Mouse (Mus musculus) CD4-positive, CD25-positive, alpha-beta regulatory T cell, adult 4 months (primary cell): Measurements from ENCODE around the gene Frmd5. TPM values are rescaled to one million over a fixed set of nuclear protein-coding genes. Genes with fewer than 3 reads are reported as not detected.

Experiments
- ATAC-seq: one replicate; pipeline ENCODE4 v1.8.0; 2017
- polyA plus RNA-seq, 2 experiments: library from polyadenylated mRNA; unstranded; fragments of 100-300 nt; shearing (Covaris generic); gene quantifications; one replicate each; pipeline ENCODE4 v1.2.1; 2017

The Frmd5 gene
- polyA plus RNA-seq, 2 experiments from 2014 or later, result 1.1 TPM

DNA sequence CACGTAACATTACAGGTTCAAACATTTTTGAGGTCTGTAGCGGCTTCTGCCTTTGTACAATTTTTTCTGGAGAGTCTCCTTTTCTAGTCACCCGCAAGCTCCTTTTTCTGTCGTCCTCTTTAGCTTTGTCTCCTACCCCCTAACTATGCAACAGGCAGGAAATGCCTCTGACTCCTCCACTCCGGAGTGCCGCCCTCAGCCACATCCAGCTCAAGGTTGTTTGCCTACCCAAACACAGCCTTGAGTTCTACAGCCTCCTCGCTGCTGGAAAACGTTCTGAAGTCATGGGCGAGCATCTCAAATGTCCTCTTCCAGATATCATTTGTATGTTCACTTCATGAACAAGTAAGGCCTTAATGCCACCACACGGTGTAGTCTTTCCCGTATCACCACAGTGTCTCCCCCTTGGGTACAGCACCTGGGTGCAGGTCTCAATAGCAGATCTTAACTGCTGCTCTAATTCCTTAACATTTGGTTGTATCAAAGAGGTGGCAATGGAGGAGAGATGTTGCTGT lies 45.5 kb downstream of the Frmd5 start:
- no peak for ATAC-seq

DNA sequence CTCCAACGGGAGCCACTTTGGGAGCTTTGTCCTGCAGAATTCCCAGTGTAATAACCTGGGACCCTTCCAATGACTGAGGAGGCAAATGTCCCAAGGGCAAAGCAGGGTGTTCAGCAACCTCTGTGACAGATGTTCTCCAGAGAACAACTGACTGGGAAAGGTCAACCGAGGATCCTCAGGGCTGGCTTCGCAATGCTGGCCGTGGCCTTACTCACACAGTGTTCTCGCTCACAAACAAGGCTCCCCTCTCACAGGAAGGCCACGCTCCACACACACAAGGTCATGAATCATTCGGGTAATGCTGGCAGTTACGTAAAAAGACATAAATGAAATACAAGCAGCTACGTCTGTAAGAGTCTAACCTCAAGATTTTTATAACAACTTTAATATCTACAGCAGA lies 46.2 kb downstream of the Frmd5 start:
- ATAC-seq, result no peak

DNA sequence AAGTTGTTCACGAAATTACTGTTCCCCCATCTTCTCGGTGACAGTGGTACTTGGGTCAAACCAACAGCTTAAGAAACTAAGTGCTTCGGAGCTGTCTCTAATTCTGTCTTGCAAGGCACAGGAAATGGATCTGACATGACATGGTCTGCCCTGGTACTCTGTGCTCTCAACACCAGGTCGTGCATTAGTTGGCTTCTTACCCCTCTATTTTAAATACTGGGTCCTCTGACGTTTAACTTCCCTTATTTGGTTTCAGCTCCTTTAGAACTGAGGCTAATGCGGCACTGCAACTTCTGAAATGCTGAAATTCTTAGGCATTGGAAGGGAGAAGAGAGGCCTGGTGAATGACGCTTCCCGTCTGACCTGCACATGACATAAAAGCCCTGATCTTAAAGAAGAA lies 48.6 kb downstream of the Frmd5 start:
- no peak for ATAC-seq

DNA sequence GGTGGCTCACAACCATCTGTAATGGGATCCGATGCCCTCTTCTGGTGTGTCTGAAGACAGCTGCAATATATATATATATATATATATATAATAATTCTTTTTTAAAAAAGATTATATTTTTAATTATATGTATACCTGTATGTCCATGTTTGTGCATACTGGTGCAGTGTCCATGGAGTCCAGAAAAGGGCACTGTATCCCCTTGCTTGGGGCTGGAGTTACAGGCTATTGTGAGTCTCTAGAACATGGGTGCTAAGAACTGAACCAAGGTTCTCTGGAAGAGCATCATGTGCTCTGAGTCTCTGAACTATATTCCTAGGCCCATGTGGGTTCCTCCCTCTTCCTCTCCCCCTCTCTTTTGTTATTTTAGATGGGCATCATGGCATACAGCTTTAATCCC lies 50.6 kb downstream of the Frmd5 start:
- ATAC-seq, result no peak

DNA sequence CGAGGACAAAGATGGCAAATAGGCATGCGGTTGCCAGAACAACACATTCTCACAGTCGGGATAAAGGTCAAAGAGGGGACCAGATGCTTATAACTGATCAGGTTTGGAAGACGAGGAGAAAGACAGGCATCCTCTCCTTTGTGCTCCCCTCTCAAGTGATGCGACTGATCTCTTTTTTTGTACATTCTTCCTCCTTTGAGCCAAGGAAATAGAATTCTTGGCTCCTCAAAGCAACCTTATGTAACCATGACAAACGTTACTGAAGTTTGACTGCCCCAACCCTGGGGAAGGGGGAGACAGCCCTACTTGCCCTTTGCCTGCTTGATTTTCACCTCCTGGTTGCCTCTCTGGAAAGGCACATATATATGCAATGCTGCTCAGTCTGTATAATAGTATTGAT lies 51.8 kb downstream of the Frmd5 start:
- no peak for ATAC-seq

DNA sequence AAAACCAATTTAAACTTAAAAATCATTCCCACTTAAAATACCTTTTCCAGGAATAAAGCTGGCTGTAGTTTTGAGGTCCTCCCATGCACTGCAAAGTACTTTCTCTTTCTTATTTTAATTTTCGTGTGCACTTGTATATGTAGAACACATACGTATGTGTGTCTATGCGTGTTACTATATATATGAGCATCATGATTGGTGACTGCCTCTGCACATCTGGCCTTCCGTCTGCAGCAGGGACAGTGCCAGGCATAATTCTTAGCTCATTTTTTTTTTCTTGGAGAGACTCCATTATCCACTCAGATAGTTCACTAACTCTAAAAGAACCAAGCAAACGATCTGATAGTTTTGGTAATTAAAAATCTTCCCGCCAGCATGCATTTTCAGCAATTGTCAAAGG lies 56.8 kb downstream of the Frmd5 start:
- ATAC-seq, result no peak

DNA sequence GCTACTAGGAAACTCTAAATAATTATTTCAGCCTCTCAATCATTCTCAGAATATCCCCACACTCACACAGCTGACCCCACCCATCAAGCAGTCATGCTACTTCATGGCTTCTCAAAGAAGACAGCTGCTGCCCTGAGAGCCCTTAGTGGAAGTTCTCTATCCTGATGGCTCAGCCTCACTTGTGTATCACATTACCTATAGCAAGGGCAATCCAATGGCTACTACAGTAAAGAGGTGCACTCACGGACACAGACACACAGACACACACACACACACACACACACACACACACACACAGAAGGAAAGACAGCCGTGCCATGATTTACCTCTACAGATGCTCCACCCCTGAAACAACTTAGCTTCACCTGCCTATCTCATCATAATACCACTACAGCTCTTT lies 65.7 kb downstream of the Frmd5 start:
- ATAC-seq, result no peak

DNA sequence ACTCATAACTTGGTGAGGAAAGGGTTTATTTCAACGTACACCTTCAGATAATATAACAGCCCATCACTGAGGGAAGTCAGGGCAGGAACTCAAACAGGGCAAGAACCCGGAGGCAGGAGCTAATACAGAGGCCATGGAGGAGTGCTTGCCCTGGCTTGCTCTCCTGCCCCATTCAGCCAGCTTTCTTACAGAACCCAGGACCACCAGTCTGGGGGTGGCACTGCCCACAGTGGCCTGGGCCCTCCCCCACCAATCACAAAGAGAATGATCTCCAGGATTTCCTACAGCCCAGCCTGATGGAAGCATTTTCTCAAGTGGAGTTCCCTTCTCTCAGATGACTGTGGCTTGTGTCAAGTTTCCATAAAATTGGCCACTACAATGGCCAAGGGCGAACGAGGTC lies 67.5 kb downstream of the Frmd5 start:
- no peak for ATAC-seq

DNA sequence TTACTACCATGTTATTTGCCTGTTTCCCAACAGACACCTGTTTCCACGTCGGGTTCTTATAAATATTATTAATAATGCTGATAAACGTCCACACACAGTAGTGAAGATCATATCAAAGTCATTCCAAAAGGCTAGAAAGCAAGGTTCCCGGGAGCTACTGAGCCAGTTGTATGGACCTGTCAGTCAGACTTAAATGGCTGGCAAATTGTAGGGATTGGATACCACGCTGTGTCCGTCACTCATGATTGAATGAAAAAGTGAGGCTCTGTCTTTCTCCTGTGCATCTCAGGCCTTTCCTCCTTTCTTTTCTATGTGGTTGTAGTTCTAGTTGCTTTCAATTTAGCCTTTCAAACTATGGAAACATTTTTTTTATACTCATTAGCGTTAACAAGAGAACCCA lies 73.5 kb downstream of the Frmd5 start:
- ATAC-seq, result no peak

DNA sequence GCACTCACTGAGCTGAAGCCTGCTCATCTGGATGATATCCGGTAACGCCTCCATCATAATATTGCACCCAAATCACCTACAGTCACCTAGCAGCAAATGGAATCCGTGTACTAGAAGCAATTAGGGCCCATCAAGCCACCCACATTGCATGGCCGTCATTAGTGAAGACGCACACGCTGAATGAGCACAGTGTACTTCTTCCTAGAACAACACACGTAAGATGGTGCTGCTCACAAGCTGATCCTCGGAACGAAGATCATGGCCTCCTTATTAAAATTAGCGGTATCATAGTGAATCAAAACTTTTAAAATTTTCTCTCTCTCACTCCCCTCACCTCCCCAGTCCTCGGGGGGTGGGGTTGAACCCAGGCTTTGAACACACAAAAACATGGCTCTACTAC lies 76.4 kb downstream of the Frmd5 start:
- ATAC-seq, result no peak

DNA sequence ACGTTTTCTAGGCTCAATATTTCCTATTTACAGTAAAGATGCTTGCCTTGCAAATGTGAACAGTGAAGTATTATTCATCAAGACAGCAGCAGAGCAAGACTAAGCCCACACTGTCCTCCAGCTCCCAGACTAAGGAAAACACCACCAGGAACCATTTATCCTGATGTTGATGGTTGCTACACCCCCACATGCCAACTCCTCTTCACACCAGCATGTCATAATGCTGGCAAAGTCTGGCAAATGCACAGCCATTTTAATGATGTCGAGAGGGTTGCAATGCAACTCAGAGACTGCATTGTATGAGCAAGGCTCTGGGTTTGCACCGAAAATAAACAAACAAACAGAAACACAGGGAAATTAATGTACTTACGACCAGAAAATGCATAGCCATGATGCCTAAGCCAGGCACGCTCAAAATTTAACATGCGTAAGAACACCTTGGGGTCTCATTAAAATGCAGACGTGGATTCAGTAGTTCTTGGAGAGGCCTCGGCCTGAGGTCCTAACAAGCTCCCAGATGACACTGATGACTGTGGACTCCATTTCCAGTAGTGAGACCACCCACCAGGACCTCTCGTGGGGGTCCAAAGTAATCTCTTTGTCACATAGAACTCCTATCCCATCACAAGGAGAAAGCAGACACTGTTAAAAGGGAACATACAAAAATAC lies 77.8 kb downstream of the Frmd5 start:
- no peak for ATAC-seq

DNA sequence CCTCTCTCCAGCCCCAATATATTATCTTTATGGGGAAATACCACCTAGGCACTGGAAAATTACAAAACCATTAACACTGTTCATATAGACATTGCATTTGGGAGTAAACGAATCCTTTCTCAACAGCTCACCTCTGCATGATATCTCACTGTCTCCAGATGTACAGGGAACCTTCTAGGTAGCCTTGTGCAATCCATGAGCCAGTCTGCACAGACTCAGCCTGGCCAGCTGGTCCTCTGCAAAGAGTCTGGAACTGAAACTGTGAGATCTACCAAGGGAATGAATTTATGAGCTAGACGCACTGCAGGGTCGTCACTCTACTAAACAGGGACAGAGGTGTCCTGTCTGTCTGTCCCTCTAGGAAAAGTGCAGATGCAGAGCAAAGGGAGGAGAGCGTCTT lies 82.0 kb downstream of the Frmd5 start:
- ATAC-seq, result no peak

DNA sequence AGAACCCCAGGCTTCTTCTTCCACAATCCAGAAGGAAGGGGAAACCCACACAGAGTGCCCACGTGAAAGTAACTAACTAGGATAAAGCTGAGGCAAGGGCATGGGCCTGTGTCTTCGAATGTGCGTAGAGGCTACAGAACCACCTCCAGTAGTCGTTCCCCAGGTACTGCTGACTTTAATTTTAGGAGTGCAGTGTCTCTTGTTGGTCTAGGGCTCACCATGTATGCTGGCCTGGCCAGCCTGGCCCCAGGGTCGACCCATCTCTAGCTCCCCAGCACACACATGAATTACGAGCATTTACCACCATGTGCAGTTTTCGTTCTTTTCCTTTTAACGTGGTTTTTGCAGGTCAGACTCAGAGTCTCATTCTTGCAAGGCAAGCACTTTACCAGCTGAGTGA lies 83.1 kb downstream of the Frmd5 start:
- no peak for ATAC-seq

DNA sequence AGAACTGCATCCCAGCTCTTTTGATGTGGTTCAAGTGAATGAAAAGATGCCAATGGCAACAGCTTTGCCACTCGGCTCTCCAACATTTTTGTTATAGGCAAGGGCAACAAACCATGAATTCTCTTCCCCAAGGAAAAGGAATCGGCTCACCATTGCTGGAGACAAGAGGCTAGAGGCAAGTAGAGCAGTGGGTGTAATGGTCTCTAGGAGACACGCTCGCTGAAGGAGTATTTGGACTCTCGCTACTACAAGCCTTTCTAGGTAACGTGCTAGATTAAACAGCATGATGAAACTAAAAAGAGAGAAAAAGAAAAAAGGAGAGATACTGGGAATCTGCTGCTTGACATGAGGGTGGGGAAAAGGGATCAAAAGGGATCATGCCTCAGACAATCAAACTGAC lies 87.9 kb downstream of the Frmd5 start:
- ATAC-seq, result no peak

DNA sequence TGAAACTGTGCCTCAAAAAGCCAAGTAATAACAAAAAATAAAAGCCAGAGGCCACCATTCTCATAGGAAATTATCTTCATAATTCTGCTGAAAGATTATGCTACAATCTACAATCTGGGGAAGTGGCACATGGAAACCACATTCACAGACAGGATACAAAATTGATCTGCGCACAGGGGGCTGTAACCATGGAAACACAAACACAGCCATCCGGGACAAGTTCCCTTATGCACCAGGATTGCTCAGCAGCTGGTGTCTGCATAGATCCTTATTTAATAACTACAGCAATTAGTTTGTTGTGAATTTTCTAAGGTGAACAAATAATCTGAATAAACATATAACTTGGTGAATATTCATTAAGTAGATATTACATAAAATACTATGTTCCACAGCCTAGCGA lies 89.8 kb downstream of the Frmd5 start:
- no peak for ATAC-seq

DNA sequence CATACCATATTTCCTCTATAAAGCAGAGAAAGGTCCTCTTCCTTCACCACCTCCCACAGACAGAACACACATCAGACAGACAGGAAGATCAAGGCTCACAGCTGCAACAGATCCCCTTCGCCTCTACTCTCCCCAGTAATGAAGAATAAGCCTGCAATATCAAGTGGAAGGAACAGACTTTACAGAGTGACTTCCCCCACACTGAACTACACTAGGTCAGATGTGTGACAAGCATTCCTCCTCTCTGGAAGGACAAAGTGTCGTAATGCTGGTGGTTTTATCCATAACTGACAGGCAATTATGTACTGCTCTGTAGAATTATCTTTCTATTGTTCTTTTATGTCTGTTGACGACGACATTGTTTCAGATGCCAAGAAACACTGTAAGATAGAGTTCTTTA lies 93.3 kb downstream of the Frmd5 start:
- no peak for ATAC-seq

DNA sequence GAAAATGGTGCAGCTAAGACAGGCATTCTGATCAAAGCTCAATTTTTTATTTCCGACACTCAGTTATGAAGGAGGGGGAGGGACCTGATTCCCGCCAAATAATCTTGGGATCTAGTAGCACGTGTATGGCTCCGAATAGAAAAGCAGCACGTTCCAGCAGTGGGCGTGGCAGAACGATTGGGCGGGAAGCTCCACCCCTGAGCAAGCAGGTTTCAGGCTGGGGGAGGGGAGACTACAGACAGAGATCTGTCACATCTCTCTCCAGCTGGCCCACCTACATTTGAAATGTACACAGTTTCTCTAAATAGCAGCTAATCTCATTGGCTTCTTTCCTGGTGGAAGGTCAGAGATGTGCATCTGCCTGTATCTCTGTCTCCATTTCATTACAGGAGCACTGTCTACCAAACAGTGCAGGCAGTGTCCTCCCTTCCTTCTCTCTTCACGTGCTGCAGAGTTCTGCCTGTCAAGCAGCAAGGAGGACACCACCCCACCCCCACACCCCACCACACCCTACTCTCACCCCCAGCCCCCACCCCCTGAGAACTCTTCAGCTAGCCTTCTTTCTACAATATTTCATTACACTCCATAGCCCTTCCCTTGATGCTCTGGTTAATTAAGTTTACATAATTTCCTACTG lies 95.0 kb downstream of the Frmd5 start:
- ATAC-seq, result no peak

DNA sequence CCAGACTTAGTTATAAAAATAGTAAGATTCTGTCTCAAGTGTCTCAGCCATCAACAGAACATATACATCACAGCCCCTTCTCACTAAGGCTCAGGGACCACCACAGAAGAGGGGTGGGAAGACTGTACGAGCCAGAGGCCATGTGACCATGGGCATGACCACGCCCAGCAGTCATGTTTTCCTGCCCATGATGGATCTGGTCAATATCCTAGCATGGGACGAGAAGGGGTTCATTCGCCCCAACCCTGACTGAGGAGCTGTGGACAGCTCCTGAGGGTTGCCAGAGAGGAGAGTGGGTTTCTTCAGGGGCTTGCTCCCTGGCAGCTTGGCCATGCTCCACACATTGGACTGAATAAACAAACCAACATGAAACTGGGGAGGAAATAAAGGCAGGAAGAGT lies 97.8 kb downstream of the Frmd5 start:
- no peak for ATAC-seq

DNA sequence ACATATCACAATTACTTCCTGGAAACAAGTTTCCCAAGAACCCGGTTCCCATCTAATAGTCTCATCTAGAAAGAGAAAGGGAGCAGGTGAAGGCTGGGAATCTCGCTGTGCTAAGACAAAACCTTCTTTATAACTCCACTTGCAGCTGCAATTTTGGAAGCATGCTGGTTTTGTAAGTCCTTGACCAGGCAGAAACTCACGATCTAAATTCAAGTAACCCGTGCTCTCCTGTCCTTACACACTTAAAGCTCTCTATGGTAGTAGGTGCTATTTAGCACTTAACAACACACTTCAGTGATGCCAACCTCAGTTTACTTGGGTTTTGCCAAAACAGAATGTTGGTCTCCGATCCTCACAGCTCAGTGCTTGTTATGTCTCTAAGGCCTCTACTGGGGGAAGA lies 99.4 kb downstream of the Frmd5 start:
- no peak for ATAC-seq

DNA sequence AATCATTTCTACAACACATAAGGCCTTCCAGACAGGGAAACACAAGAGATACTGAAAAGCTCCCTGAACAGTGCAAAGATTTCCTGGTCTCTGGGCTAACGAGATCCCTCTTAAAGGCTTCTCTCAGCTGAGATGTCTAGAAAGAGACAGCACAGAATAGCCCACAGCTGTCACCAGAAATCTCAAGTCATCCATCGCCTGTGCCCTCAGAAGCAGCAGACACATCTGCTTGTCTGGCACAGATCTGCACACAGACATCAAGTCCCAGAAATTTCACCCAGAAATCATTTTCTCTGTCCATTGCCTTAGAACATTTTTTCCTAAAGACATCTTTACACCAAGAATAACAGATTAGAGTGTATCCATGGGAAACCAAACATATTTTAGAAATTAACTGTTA lies 101.1 kb downstream of the Frmd5 start:
- ATAC-seq, result no peak

DNA sequence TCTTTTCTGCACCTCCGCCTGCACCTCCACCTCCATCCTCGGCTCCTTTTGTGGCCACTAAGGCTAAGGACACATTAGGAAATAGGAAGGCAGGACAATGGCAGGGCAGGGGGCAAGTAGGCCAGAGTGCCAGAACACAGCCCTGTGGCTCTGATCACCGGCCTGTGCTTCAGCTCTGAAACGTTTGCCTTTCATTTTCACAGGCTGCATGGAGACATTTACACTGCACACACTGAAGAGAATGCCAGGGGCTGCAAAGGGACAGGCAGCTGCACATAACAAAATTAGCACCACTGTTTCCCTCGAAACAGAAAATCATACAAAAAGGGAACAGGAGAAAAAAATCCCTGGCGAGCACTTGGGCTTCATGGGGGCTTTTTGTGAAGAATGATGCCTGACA lies 107.6 kb downstream of the Frmd5 start:
- no peak for ATAC-seq

DNA sequence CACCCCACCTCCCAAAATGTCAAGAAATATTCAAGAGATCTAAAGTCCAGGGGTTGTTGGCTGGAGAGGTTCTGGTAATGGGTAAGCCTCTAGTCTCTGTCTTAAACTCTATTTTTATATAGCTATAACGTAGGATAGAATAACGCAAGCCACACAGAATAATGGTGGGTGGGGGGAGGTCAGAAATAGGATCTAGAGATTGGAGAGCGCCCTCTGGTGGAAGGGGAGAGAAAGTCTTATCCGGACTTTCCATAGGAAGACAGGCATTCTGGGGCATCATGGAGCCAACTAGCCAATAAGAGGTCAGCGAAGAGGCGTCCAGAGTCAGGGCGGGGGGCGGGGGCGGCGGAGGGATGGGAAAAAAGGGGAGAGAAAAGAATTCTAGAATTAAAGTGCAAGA lies 111.5 kb downstream of the Frmd5 start:
- ATAC-seq, result no peak

DNA sequence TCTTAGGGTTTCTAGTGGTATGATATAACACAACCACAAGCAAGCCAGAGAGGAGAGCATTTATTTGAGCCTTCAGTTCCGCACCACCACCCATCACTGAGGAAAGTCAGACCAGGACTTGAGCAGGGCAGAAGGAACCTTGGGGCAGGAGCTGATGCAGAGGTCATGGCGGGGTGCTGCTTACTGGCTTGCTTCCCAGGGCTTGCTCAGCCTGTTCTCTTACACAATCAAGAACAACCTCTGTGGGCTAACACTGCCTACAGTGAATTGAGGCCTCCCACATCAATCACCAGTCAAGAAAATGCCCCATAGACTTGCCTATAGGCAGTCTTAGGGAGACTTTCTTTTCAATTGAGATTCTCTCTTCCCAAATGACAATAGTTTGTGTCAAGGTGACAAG lies 118.8 kb downstream of the Frmd5 start:
- no peak for ATAC-seq

DNA sequence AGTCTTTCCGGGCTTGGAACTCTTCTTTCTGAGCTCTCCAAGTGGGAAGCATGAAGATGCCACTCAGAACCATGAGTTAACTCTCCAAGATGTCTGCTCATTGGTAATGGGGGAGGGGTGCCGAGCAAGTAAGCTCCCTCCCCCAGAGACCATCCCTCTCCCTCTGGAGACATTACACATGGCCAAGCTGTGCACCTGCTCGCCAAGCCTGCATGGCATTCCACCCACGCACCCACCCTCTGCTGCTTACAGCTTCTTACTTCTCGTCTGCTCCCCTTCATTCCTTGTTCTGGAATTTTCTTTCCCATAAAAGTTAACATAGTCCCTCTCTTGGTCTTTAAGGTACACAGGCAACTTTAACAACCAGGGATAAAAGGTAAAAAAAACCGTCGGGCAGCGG lies 123.3 kb downstream of the Frmd5 start:
- ATAC-seq, result no peak

DNA sequence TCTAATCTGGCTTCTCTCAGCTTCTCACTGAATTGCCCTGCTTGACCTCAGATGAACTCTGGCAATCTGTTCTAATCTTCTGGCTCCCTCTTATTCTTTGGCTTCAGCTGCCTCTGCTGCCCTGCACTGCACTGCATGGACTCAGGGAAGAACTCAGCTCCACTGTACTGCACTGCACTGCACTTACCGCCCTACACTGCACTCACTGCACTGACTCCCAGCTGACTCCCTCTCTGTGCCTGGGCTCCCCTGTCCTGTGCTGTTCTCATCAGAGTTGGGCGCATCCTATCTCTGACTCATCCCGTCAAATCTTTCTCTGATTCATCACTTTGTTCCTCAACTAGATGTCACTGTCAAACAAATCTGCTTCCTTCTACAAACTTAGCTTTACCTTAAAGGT lies 124.5 kb downstream of the Frmd5 start:
- no peak for ATAC-seq
